Mouse (Mus musculus) retina, embryonic 14.5 days (tissue): ENCODE data around the gene Foxp1.
A peak's percentile ranks its signal among the peaks of the same experiment; 100 is the strongest.

ENCODE experiments used
- DNase-seq: peaks from one replicate; pipeline ENCODE4 v3.0.0-alpha.2; 2015; ENCODE audit warnings: low spot score

Foxp1 gene

DNA sequence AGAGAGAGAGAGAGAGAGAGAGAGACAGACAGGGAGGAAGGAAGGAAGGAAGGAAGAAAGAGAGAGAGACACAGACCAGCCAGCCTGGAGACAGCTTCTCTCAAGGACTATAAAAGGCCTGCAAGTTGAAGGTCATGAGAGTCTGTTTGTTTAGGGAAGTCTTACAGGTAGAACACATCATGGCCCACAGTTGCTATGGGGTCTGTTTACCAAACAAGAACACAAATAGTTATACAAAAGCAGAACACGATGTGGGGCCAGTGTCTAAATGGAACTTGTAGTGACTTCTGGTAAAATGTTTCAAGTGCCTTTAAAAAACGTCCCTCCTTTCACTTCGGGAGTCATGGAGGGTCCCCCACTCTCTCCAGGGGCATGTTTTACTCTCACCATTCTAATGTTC lies 529.3 kb downstream of the Foxp1 start:
- no peak for DNase-seq

DNA sequence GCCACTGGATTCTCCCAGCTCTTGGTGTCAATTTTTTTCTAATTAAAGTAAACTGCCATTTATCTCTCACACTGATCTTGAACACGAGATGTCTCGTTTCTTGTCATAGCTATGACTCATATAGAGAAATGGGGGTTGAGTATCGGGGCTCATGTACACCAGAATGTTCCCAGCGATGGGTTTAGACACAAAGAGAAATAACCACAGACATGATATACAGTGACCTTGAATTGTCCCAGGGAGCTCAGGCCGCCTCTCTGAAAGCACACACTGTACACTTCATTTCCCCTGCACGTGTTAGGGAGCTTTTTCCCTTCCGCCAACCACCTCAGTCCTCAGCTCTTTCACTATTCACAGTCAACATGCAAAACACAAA lies 529.8 kb downstream of the Foxp1 start:
- no peak for DNase-seq

DNA sequence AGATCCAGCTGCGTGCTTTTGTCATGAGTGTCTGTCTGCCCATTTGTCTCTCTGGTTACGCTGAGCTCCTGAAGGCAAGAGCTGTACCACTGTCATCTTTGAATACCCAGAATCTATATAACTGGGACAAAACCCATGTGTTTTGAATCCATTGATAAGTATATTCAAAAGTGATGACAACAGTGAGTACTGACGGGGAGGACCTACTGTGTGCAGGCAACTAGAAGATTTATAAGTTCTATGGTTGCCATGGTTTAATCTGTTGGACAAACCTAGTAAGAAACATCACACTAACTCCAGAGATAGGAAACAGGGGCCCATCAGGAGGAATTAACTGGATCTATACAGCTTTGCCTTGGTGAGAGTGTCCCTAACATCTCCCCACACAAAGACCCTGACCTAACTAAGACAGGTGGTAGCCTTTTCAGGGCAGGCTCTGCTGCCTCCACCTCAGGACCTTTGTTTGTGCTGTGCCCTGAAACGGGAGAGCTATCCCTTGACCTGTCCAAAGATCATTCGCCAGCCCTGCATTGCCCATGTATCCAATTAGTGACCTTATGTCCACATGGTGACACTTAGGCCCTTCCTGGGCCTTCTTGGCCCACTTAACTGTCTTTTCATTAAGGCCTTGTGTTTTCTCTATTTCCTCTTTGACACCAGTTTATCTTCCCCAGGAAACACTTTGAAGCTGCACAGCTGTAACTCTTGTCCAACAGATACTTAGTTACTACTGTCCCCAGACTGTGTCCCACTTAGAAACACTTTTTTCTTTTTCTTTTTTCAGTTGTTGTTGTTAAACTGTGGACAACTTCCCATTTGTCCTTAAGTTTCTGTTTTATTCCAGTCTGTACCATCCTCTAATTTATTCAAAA lies 530.4 kb downstream of the Foxp1 start:
- DNase-seq = no peak

DNA sequence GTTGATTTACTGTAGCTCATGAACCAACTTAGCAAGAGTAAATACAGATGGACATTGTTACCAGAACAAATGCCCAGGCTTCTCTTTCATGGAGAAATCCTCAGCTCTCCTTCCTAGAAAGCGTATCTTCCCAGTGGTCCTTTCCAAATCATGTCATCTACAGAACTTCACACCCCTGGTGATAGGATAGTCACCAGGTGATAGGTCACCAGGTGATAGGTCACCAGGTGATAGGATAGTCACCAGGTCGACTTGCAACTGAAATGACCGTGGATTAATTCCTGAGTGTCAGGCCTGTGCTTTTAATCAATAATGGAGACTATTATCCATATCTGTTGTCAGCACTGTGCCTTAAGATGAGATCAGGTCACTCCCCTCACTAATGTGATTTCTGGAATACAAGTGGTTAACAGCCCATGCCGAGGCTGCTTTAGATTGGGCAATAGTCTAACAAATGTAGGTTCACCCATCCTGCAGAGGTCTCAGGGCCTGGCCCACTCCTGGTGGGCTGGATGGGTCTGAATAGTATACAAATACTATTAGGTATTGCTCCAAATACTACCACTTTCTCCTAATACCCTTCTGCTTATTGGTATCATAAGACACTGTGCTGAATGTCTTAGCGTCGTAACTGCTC lies 534.9 kb downstream of the Foxp1 start:
- DNase-seq = no peak

DNA sequence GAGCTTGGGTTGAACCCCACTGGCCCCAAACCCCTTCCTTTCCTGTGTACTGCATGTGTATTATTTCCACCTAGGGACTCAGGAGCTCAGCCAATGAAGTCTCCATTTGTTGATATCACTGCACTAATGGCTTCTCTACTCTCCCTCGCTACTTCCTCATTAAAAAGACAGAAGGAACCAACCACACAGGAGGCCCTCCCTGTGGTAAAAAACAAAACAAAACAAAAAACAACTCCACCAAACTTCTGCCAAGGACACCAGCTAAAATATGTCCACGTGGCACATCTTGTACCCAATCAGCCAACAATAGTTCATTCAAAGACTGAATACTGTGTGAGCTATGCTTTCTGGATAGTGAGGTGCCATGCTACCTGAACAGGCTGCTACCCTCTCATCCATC lies 537.1 kb downstream of the Foxp1 start:
- no peak for DNase-seq

DNA sequence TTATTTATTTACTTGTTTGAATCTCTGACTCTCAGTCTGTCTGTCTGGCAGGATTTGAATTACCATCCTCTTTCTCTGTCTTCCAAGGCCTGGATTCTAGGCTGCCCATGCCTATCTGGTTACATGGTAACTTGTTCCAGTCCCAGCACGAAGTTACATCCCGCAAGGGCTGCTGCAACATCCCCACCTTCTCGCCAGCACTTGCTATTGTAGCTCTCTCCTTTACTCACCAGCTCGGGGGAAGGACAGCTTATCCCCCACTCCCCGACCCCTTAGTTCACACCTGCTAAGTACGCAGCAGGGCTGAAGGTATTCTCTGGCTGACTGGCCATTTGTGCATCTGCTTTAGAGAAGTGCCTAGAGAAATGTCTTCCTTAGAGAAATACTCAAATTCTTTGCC lies 537.9 kb downstream of the Foxp1 start:
- DNase-seq = no peak

DNA sequence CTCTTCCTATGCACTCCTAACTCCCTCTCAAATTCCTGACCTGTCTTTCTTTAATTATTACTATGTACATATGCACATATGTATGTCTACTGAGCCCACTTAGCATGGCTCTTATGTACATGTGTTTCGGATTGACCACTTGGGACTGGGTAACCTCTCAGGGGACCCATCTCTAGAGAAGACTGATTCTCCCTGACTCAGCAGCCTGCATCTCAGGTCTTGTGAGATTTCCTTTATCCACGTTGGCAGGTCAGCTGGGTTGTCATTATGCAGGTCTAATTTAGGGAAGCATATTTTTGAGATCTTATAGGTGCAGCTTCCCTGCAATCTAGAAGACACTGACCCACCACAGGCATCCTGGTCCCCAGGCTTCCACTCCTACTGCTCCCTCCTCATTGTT lies 538.5 kb downstream of the Foxp1 start:
- DNase-seq = no peak

DNA sequence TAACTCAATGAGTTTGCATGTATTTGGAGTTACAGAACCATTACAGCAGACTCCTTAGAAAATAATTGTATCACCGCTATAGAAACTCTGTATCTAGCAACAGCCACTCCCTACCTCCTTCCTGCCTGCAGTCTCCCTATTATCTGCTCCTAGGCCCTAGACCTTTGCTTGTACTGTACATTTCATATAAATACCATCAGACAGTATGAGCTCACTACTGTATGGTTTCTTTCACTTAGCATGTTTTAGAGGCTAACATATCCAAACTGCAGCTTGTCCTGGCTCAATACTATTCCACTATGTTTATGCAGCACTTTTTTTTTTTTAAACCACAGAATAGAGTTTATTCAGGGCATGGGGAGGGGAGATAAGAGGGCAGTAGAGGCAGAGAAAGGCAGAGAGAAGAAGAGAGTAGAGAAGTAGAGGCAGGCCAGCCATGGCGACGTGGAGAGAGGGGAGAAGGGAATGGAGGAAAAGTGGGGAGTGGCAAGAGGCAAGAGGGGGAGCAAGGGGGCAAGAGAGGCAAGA lies 539.1 kb downstream of the Foxp1 start:
- no peak for DNase-seq

DNA sequence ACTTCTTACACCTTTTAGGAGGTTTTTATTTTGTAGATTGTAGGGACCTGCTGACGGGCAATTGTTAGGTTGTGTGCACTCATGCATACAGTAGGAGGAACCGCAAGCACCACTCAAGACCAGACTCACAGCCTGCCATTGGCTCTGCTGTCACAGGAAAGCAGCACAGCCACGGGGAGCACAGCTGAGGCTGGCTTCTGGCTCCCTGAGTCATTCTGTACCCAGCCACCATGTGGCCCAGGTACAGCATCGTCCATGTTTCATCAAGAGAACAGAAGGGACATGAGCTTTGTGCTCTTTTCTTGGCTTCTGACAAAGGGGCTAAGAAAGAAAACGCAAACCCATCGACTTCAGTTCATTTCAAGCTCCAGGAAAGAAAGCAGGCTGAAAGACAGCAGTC lies 541.3 kb downstream of the Foxp1 start:
- DNase-seq = no peak

DNA sequence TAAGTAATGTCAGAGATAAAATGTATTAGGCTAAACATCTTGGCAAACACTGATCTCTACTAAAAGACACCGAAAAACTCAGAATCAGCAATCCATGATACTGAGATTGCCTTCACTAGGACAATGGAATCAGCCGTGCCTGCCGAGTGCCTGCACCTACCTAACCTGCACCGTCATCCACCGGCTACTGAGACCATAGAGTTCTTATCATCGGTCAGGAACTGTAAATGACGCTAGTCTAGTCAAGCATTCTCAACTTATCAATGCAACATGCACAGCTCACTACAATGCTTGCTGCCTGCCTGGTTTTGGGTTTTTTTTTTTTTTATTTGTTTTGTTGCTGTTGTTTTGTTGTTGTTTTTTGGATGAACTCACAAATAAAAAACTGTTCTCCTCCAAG lies 542.1 kb downstream of the Foxp1 start:
- DNase-seq = no peak

DNA sequence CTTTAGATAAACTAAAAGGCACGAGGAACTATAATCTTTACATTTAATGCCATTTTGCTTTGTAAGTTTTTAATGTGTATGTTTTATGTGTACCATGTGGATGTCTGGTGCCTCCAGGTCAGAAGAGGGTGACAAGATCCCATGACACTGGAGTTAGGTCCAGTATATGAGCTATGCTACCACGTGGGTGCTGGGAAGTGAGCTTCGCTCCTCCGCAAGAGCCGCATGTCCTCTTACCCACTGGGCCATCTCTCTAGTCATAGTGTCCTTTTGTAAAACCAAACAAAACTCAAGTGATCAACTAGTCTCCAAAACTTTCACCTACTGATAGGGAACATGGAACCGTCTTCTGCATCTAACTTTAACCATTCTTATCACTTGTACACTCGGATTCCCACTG lies 542.5 kb downstream of the Foxp1 start:
- no peak for DNase-seq

DNA sequence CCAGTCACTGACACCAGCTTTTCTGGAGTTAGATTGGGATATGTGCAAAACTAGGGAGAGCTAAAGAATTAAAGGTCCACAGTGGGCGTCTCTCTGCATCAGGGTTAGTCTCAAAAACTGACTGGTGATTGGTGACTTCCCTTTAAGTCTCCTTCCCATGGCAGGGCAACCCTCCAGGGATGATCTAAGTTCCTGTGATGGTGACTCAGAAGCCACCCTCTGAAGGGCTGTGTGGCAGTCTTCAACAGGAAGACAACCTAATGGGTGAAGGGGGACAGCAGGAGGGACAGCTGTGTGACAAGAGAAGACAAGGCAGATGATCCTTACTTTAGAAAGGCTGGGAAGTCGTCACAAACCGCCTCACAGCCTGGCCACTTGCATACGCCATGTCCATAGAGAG lies 544.7 kb downstream of the Foxp1 start:
- no peak for DNase-seq

DNA sequence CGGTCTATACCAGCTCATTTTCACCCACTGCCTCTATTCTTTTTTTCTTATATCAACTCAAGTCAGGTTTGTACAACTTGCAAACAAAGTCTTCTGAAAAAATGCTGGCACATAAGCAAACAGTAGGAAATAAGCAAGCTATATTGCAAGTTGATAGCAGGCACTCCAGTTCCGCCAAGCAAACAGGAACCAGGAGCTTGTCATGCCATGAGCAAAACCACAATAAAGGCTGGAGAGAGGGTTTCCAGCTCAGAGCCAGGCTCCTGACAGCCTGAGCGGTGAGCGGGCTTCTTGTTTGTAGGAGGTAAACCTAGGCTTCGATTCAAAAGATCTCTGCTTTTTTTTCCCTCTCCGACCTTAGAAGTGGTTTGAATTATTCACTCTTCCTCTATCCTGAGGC lies 546.6 kb downstream of the Foxp1 start:
- DNase-seq = no peak

DNA sequence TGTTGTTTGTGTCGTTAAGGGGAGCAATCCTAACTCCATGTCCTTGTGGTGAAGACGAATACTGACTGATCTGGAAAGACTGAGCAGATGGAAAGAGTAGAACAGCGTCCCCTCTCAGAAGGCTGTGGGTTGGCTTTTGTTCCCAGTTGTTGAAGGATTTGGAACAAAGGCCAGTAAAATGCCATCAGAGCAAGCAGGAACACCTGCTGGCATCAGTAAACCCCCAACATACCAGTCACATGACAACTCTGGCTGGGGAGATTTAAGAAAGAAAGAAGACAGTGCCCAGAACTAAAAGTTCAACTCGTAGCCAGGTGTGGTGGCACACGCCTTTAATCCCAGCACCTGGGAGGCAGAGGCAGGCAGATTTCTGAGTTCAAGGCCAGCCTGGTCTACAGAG lies 549.1 kb downstream of the Foxp1 start:
- no peak for DNase-seq

DNA sequence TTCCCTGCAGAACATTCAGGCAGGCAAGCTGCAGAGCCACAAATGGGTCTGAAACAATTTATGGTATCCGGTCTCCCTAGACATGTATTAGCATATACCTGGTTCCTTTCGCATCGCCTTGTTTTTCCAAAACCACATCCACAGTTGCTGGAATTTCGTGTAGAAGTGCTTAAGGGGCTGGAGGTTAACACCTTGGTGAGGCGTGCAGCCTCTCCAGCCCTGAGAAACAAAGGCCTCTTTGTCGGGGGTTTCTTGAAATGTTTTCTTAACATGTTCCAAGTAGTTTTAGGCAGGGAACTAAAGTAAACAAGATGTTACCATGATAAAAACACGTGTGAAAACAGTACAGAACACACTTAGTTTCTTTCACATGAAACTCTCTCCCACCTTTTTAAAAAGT lies 550.1 kb downstream of the Foxp1 start:
- no peak for DNase-seq

DNA sequence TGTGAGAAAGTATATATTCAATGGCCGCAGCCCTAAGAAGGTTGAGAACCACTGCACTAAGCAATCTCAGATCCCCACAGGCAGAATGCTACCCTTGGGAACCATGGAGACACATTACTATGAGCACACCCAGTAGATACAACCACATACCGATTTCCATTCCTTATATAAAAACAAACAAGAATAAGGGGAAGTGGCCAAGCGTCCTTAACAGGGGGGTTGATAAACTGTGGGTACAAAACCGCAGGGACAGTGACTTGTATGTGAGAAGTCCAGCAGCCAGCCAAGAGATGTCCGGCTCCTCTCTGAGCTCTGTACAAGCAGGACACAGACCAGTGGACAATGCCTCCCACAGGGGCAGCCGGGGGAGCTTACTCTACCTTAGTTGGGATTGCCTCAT lies 563.2 kb downstream of the Foxp1 start:
- no peak for DNase-seq

DNA sequence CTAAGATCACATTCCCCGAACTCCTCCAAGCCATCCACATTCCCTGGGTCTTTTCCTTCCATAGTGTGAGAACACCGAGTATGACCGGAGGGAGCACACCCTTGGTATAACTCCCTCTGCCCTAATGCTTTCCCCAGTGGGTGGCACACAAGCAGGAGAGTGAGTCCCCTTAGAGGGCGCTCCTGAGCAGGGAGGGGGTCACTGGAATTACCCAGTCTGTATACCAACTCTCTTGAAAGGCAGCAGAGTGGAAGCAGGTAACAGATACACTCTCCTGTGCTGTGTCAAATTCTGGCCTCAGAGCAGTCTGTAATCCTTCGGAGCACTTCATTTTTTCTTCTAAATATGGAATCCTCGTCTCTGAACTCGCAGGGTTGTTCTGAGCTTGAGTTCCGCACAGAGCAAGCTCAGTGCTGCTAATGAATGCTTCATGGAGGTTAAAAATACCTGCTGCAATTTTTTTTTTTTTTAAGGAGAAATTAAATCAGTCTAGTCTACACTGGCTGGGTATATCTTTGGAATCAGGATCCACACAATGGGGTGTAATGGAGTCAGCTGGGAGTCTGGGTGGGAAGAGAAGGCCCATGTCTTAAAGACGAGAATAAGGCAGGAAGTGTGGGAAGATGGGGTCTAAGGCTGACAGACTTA lies 565.9 kb downstream of the Foxp1 start:
- DNase-seq = no peak

DNA sequence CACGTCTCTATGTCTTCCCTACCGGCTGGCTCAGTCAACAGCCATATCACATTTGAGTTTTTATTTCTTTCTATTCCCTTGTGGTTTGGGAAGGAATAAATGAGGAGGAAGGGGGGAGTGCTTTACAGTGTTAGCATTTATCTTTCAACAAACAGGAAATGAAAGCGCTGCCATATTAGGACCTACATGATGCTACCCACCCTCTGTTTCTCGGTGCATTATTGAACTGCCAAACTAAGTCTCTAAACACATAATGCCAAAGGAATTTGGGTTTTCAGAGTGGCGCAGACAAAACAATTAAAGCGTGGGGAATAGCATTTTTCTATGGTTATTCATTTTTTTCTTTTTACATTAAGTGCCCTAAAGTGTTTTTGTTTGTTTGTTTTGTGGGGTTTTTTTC lies 566.8 kb downstream of the Foxp1 start:
- no peak for DNase-seq

DNA sequence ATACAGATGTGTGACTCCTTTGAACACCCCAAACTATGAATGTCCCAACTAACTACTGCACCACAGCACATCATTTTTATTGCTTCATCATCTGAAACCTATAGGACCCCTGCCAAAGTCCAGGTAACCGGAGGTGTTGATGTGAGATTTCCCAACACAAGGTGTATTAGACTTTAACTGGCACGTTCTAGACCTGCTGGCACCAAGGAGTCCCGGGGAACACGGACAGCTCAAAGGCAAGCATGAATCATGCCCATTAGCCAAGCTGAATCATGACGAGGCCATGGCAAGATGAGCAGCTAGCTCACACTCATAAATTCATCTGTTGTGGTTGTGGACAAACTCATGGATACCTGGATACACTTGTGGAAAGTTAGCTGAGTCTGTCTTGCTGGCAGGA lies 568.1 kb downstream of the Foxp1 start:
- no peak for DNase-seq

DNA sequence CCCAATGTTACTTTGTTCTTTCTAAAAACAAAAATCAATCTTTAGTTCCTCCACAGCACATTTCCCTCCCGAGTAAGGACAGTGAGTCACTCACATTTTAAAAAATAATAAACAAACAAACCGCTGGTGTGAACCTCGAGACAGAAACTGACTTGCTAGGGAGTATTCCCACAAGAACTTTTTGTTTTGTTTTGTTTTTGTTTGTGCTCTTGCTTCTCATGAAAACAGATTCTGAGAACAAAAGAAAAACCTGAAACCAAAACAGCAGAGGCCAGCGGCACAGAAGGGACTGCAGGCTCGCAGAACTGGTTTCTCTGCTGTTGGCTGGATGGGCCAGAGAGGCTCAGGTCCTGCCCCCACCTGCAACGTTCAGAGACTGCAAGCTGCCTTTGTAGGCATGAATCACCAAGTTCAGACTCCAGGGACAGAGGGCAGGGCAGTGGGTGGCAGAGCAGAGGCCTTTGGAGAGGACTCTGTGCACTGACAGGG lies 572.8 kb downstream of the Foxp1 start:
- DNase-seq = peak; percentile 17

DNA sequence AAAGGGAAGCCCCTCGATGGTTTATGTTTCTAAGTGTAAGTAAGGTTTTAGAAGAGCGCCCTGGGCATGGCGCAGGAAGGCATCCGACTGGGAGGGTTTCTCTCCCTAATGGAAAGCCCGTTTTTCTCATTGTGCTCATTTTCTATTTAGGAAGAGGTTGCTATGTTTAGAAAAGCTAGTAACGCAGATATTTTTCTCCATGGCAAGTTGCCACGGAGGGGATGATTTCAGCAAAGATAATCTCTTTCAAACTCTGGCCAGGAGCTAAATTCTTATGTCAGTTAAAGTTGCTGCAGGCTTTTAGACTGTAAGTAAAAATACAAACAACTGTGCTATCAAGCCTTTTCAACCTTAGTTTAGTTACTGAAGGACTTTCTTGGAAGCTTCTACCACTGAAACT lies 573.2 kb downstream of the Foxp1 start:
- DNase-seq = peak; percentile 15

DNA sequence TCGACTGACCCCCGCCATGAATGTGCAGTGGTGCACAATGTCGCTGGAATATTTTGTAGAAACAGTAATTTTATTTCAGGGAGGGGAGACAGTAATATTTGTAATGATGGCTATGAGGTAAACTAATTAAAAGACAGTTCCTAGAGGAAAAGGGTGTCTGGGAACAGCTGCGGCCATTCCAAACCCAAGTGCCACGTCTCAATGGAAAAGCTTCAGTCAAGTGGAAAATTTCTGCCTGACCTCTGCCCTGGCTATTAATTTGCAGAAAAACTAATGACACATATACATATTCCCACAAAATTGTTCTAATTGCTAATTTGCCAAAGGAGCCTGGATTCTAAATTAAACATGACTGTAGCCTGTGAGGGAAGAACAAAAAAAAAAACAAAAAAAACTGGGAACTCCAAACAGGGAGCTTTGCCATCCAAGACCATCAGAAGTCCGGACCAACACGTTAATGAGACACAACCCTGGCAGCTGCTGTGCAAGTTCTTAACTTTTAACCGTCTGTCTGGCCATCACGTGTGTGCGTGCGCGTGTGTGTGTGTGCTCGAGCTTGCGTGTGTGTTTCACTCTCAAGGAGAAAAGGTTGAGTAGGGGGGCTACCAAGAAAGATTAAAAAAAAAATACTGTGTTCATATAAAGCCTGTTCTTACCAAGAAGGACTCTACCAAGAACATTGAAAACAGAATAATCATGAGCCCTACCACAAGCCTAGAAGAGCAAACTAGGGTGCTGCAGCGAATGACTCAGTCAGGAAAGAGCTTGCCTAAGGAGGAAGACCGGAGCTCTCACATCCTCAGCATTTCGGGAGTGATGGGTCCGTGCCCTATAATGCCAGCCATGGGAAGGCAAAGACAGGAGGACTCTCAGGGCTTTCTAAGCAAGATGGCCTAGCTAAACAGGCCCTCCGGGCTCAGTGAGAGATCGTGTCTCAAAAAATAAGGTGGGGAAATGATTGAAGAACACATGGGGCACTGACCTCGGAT lies 574.1 kb downstream of the Foxp1 start:
- DNase-seq = peak; percentile 96
